Mouse (Mus musculus) frontal cortex, postnatal 10 days (tissue): ENCODE data around the gene Olfr128.
"Not testable (repeated sequence)": the region's sequence is repeated elsewhere in the genome, so short reads cannot be mapped to it uniquely, and the experiment has no call there.

Source experiments
- DNase-seq, 2 experiments: peaks; one replicate each; pipeline ENCODE4 v3.0.0; 2022; ENCODE audit warnings: low spot score in 2 of 2, mixed read lengths in 1 of 2

The Olfr128 gene

GRCm38 (mm10) chr17:37920248-37920647, at the start of gene Olfr128:
TSS of gene Olfr128 (plus strand) at chr17:37920548.
- no peak for DNase-seq

GRCm38 (mm10) chr17:37873830-37874229, 46.5 kb upstream of the Olfr128 start:
- DNase-seq, result no peak

- DNase-seq, result no peak
Measured at GRCm38 (mm10) chr17:37900137-37900536, 20.2 kb upstream of the Olfr128 start, which contains the start of gene Olfr127. TSS of gene Olfr127 (plus strand) at chr17:37900437.

GRCm38 (mm10) chr17:37906821-37907220, 13.5 kb upstream of the Olfr128 start:
- DNase-seq, result not testable (repeated sequence)

GRCm38 (mm10) chr17:37952979-37953378, 32.6 kb downstream of the Olfr128 start, which contains the start of gene Olfr761:
TSS of gene Olfr761 (minus strand) at chr17:37953079.
- no peak for DNase-seq

GRCm38 (mm10) chr17:37973591-37973990, 53.2 kb downstream of the Olfr128 start:
- no peak for DNase-seq
